Comparison of ENCODE assay signal across 8 mouse cellular contexts in the genomic region with DNA sequence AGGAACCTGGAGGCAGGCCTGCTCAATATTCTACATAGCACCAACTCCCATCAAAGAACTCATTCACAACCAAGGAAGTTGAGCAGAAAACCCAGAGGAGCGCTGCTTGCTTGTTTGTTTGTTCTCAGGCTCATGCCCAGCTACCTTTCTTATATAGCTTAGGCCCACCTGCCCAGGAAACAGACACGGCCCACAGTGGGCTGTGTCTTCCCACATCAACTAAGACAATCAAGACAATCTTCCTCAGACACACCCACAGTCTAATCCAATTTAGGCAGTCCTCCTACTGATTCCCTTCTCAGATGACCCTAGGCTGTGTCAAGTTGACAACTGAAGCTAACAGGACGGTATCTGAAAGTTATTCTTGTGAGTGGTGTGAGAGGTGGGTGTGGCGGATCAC. TPM values are rescaled to one million over a fixed set of nuclear protein-coding genes. Genes with fewer than 3 reads are reported as not detected.
DNase-seq lines count a peak whose midpoint lies in the region; ATAC-seq and TF ChIP-seq lines count a peak whose summit lies in the region.

A gene (plus strand): TSS at position 301 of the 400 bp plus-strand sequence.

- TF ChIP-seq CTCF in spleen, adult 2 months (IDR thresholded peaks at IDR 0.05; ENCODE audit: extremely low read depth, insufficient read depth, insufficient read length, insufficient replicate concordance), result no peak

- no peaks in the 10 kb centered on the region for H3K9me3 ChIP-seq in heart, embryonic 15.5 days (replicated peaks)
- H3K9me3 ChIP-seq in limb, embryonic 14.5 days (ENCODE audit: control insufficient read depth, low read length), result no peaks in the 10 kb centered on the region
- no peaks in the 10 kb centered on the region for H3K9me3 ChIP-seq in stomach, embryonic 16.5 days (replicated peaks; ENCODE audit: control insufficient read depth, low read length)

- H3K4me3 ChIP-seq in spleen, adult 2 months (ENCODE audit: extremely low read depth, insufficient read depth, insufficient read length), result 0 out of 2 replicates have a peak within 1 kb of the TSS, but pooled peaks have one; percentile 0
- H3K4me3 ChIP-seq in heart, embryonic 15.5 days, result peak within 1 kb of the TSS; percentile 59
- H3K4me3 ChIP-seq in limb, embryonic 14.5 days (replicated peaks; ENCODE audit: low read length), result peak within 1 kb of the TSS; percentile 37
- H3K4me3 ChIP-seq in stomach, embryonic 16.5 days (replicated peaks; ENCODE audit: low read length), result peak within 1 kb of the TSS; percentile 48

- H3K9ac ChIP-seq in heart, embryonic 15.5 days, result peak within 1 kb of the TSS; percentile 69
- peak within 1 kb of the TSS; percentile 40; the same call in 1 of the 2 replicates for H3K9ac ChIP-seq in limb, embryonic 14.5 days (ENCODE audit: low read depth, low read length, severe bottlenecking)
- peak within 1 kb of the TSS; percentile 69 for H3K9ac ChIP-seq in stomach, embryonic 16.5 days (ENCODE audit: low read length)

- peaks cover 7% of the 10 kb centered on the region for H3K27me3 ChIP-seq in spleen, adult 2 months (ENCODE audit: control insufficient read depth, insufficient read depth, low read length)
- peaks cover 29% of the 10 kb centered on the region for H3K27me3 ChIP-seq in heart, embryonic 15.5 days
- peaks cover 47% of the 10 kb centered on the region for H3K27me3 ChIP-seq in limb, embryonic 14.5 days (ENCODE audit: control insufficient read depth, insufficient read depth, low read length)
- H3K27me3 ChIP-seq in stomach, embryonic 16.5 days (ENCODE audit: control insufficient read depth, insufficient read depth, low read length), result peaks cover 44% of the 10 kb centered on the region

- no peak for ATAC-seq in heart, embryonic 15.5 days (replicated peaks; ENCODE audit: insufficient number of reproducible peaks, insufficient read depth, low FRiP score, low read depth)
- ATAC-seq in limb, embryonic 14.5 days (ENCODE audit: low FRiP score, low read depth), result no peak
- no peak for ATAC-seq in stomach, embryonic 16.5 days (ENCODE audit: insufficient read depth, low FRiP score)

- TF ChIP-seq POLR2A in spleen, adult 2 months (IDR thresholded peaks at IDR 0.05; ENCODE audit: low read depth, low read length), result no peak
- no peak for TF ChIP-seq POLR2A in limb, embryonic 14.5 days (IDR thresholded peaks at IDR 0.05; ENCODE audit: borderline replicate concordance, extremely low read depth, insufficient read depth, insufficient read length)

- no peaks in the 10 kb centered on the region for H3K36me3 ChIP-seq in spleen, adult 2 months (ENCODE audit: control insufficient read depth, insufficient read depth, low read length)
- no peaks in the 10 kb centered on the region for H3K36me3 ChIP-seq in heart, embryonic 15.5 days
- no peaks in the 10 kb centered on the region for H3K36me3 ChIP-seq in limb, embryonic 14.5 days (ENCODE audit: control insufficient read depth, insufficient read depth, low read length)
- no peaks in the 10 kb centered on the region for H3K36me3 ChIP-seq in stomach, embryonic 16.5 days (ENCODE audit: control insufficient read depth, insufficient read depth, low read length)

- DNase-seq in spleen, adult 2 months (ENCODE audit: low read depth in 1 of 2, low spot score in 2 of 2), result no peak
- DNase-seq in spleen, postnatal 36 days (ENCODE audit: low spot score in 2 of 2), result no peak
- DNase-seq in limb, embryonic 14.5 days (ENCODE audit: low spot score), result no peak
- DNase-seq in ovary, adult 18-20 months (ENCODE audit: low spot score), result no peak
- DNase-seq in ovary, postnatal 14 days (ENCODE audit: low spot score), result no peak
- DNase-seq in adipocyte (ENCODE audit: low spot score), result no peak

- peak within 1 kb of the TSS; percentile 79 for H3K4me2 ChIP-seq in heart, embryonic 15.5 days
- H3K4me2 ChIP-seq in limb, embryonic 14.5 days (replicated peaks; ENCODE audit: low read depth, low read length, severe bottlenecking), result peak within 1 kb of the TSS; percentile 67
- peak within 1 kb of the TSS; percentile 65 for H3K4me2 ChIP-seq in stomach, embryonic 16.5 days (ENCODE audit: low read depth, low read length)

- no peak within 1 kb of the TSS for H3K27ac ChIP-seq in spleen, adult 2 months (ENCODE audit: insufficient read depth, low read length)
- peak within 1 kb of the TSS; percentile 94 for H3K27ac ChIP-seq in heart, embryonic 15.5 days
- no peak within 1 kb of the TSS for H3K27ac ChIP-seq in limb, embryonic 14.5 days (replicated peaks; ENCODE audit: low read depth, low read length)
- 0 out of 2 replicates have a peak within 1 kb of the TSS, but pooled peaks have one; percentile 4 for H3K27ac ChIP-seq in stomach, embryonic 16.5 days (ENCODE audit: low read length)

- peaks cover 6% of the 10 kb centered on the region; the same call in 1 of the 2 replicates for H3K4me1 ChIP-seq in spleen, adult 2 months (ENCODE audit: control insufficient read depth, insufficient read depth, insufficient read length)
- peaks cover 47% of the 10 kb centered on the region for H3K4me1 ChIP-seq in heart, embryonic 15.5 days (replicated peaks)
- H3K4me1 ChIP-seq in limb, embryonic 14.5 days (ENCODE audit: control insufficient read depth, insufficient read depth, low read length), result peaks cover 2% of the 10 kb centered on the region; the same call in 1 of the 2 replicates
- peaks cover 10% of the 10 kb centered on the region for H3K4me1 ChIP-seq in stomach, embryonic 16.5 days (ENCODE audit: control insufficient read depth, insufficient read depth, low read length)

- 77% methylated on average over 4 of the region's 4 CpGs for WGBS in spleen, adult 2 months
- 74% methylated on average over 4 of the region's 4 CpGs for WGBS in heart, embryonic 15.5 days
- WGBS in limb, embryonic 14.5 days, result 71% methylated on average over 4 of the region's 4 CpGs
- 72% methylated on average over 4 of the region's 4 CpGs for WGBS in stomach, embryonic 16.5 days

RNA-seq across cellular contexts. Expression of the gene that starts here (rescaled TPM):
- 1.1 and 1.2 TPM in 2 replicates for polyA plus RNA-seq in spleen, adult 2 months (2012; rRNA removed)
- polyA plus RNA-seq in heart, embryonic 15.5 days (2015; fragmentation: Nextera tagmentation; extraction: Ambion mirVana), result 25.8 and 27.5 TPM in 2 replicates
- 1.7 and 2.7 TPM in 2 replicates for polyA plus RNA-seq in limb, embryonic 14.5 days (2012; rRNA removed)
- polyA plus RNA-seq in limb, embryonic 14.5 days (2014; fragmentation: Nextera tagmentation; extraction: Ambion mirVana), result 1.3 and 1.5 TPM in 2 replicates
- 10.0 and 10.1 TPM in 2 replicates for polyA plus RNA-seq in stomach, embryonic 16.5 days (2015; fragmentation: Nextera tagmentation; extraction: Ambion mirVana)

Comparison
In these comparisons a context has a peak if more than half of its experiments do, and no peak if none do; other contexts are left out.
1. H3K27ac ChIP-seq: peak in heart, embryonic 15.5 days (single experiment) and stomach, embryonic 16.5 days (single experiment); none in spleen, adult 2 months (single experiment) and limb, embryonic 14.5 days (single experiment).
2. H3K4me3 ChIP-seq: peak in every context shown above with its lines; median percentile 59 in heart, embryonic 15.5 days; 48 in stomach, embryonic 16.5 days; 37 in limb, embryonic 14.5 days; 0 in spleen, adult 2 months.
3. Peak in every context shown above with its lines, with median percentiles within 50 percentile points of each other: H3K4me2 ChIP-seq and H3K9ac ChIP-seq.